Mouse (Mus musculus): ENCODE data around the gene Rdh14. TPM values are rescaled to one million over a fixed set of nuclear protein-coding genes. Genes with fewer than 3 reads are reported as not detected.

Rdh14 gene
- 4.4 TPM for polyA plus RNA-seq (2015; fragmentation: Illumina TruSeq; extraction: RNeasy Lipid Tissue Mini Kit (QIAGEN cat#74804); ENCODE audit: insufficient read depth, low read depth, low replicate concordance)

DNA sequence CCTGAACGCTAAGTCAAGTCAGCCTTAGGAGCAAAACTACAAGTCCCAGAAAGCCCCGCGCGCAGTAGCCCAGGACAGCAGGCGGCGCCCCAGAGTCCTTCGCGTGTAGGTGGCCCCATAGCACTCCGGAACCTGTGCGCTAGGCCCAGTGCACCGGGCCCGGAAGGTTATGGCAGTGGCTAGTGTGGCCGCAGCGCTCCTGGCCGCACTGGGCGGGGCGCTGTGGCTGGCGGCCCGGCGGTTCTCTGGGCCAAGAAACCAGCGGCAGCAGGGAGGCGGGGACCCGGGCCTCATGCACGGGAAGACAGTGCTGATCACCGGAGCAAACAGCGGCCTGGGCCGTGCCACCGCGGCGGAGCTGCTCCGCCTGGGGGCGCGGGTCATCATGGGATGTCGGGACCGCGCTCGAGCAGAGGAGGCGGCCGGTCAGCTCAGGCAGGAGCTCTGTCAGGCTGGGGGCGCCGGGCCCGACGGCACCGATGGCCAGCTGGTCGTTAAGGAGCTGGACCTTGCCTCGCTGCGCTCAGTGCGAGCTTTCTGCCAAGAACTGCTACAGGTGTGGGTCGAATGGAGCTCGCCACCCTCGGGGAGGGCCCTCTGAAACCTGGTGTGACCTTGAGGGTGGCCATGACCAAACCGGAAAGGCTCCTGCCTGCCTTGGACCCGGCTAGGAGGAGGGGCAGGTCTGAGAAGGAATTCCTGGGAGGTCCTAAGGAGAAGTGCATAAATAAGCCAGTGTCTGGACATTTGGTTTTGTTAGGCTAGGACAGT is at the start of gene Rdh14:
Gene Rdh14 (plus strand): TSS at position 102 of the 771 bp plus-strand sequence.

DNA sequence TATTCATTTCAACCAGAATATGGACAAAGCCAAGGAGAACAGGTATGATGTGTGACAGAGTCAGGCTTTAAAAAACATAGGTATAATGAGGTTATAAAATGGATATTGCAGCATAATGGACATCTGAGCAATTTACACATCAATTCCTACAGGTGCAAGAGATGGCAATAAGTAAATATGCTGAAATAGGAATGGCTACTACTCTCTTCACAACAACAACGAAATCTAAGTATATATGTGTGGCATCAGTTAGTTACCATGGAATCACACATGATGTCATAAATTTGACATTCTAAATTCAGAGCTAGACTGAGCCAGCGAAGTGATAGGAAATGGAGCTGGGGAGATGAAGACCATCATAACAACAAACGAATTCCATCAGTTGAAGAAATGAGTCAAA is 20.9 kb upstream of the Rdh14 start, which contains the start of gene Nt5c1b:
Gene Nt5c1b (plus strand): TSS at position 301 of the 400 bp plus-strand sequence.

Other genes with a start within 250 kb of the Rdh14 start
- gene Nt5c1b, start 20.8 kb upstream of the Rdh14 start, polyA plus RNA-seq (2015; fragmentation: Illumina TruSeq; extraction: RNeasy Lipid Tissue Mini Kit (QIAGEN cat#74804); ENCODE audit: insufficient read depth, low read depth, low replicate concordance) = not detected